Mouse (Mus musculus): ENCODE results near the gene Dusp15.

The Dusp15 gene

GRCm38 (mm10) chr2:152904127-152904643, 47.3 kb downstream of the Dusp15 start:
- peak; percentile 97 for DNase-seq

GRCm38 (mm10) chr2:152903586-152903985, 47.9 kb downstream of the Dusp15 start:
- no peak for DNase-seq

- DNase-seq: no peak
Observed at GRCm38 (mm10) chr2:152902658-152903057, 48.8 kb downstream of the Dusp15 start.

GRCm38 (mm10) chr2:152901296-152901695, 50.2 kb downstream of the Dusp15 start:
- DNase-seq: peak; percentile 80

- no peak for DNase-seq
Observed at GRCm38 (mm10) chr2:152899011-152899410, 52.5 kb downstream of the Dusp15 start.

GRCm38 (mm10) chr2:152896926-152897325, 54.6 kb downstream of the Dusp15 start:
- peak; percentile 61 for DNase-seq

- DNase-seq: peak; percentile 70
Observed at GRCm38 (mm10) chr2:152895834-152896233, 55.7 kb downstream of the Dusp15 start.
